Mouse (Mus musculus) embryonic facial prominence, embryonic 11.5 days (tissue): ENCODE results near the gene Csf2rb2. TPM values are rescaled to one million over a fixed set of nuclear protein-coding genes. Genes with fewer than 3 reads are reported as not detected.

ENCODE experiments used
- ATAC-seq: fragments of 200-750 bp; cut with Nextera tagmentation; replicated peaks from 2 replicates; pipeline ENCODE4 v1.8.0; 2017; ENCODE audit warnings: low read depth; ENCODE audit not compliant: insufficient number of reproducible peaks, low FRiP score, low TSS enrichment
- DNase-seq: peaks from one replicate; pipeline ENCODE4 v3.0.0-alpha.2; 2015; ENCODE audit warnings: low spot score
- H3K27ac ChIP-seq: fragments of 300-500 bp; sonication (generic); replicated peaks from 2 replicates; pipeline ENCODE4 v1.5.1; 2014; ENCODE audit warnings: mild to moderate bottlenecking, low read depth, low read length, control low read depth
- H3K27me3 ChIP-seq: fragments of 300-500 bp; sonication (generic); 2 replicates; pipeline ENCODE4 v1.6.1; 2014; ENCODE audit warnings: mild to moderate bottlenecking, low read length, moderate library complexity, mixed read lengths; ENCODE audit not compliant: control insufficient read depth, insufficient read depth
- H3K36me3 ChIP-seq: fragments of 300-500 bp; sonication (generic); replicated peaks from 2 replicates; pipeline ENCODE4 v1.6.1; 2014; ENCODE audit warnings: low read depth, mild to moderate bottlenecking, low read length, moderate library complexity, mixed read lengths; ENCODE audit not compliant: control insufficient read depth, insufficient read depth
- H3K4me1 ChIP-seq: fragments of 300-500 bp; sonication (generic); 2 replicates; pipeline ENCODE4 v1.6.1; 2014; ENCODE audit warnings: low read length, mixed read lengths; ENCODE audit not compliant: control insufficient read depth, insufficient read depth
- H3K4me2 ChIP-seq: fragments of 300-500 bp; sonication (generic); 2 replicates; pipeline ENCODE4 v1.6.1; 2014; ENCODE audit warnings: low read depth, mild to moderate bottlenecking, control low read depth, low read length, moderate library complexity
- H3K4me3 ChIP-seq: fragments of 300-500 bp; sonication (generic); 2 replicates; pipeline ENCODE4 v1.5.1; 2014; ENCODE audit warnings: low read depth, low read length, control low read depth
- H3K9ac ChIP-seq: fragments of 300-500 bp; sonication (generic); replicated peaks from 2 replicates; pipeline ENCODE4 v1.6.1; 2014; ENCODE audit warnings: mild to moderate bottlenecking, control low read depth, low read length
- H3K9me3 ChIP-seq: fragments of 300-500 bp; sonication (generic); replicated peaks from 2 replicates; pipeline ENCODE4 v1.6.1; 2016; ENCODE audit warnings: mild to moderate bottlenecking, low read length, inconsistent platforms, mixed read lengths; ENCODE audit not compliant: control insufficient read depth
- WGBS: fragments of 180-500 bp; shearing (Covaris S2); extraction: QIAGEN DNeasy Blood & Tissue Kit; methylation state at CpG from one replicate; pipeline ENCODE4 v1.1.7; 2014; 5-methylcytosine and 5-hydroxymethylcytosine counted together
- polyA plus RNA-seq: library from polyadenylated mRNA; unstranded; fragments of >200 nt; fragmentation: Nextera tagmentation; extraction: Ambion mirVana; gene quantifications from 2 replicates; pipeline ENCODE4 v1.2.1, GENCODE M21; 2014

Csf2rb2 gene
- polyA plus RNA-seq, 1 experiment from 2014 or later, result 0.38 TPM

DNA sequence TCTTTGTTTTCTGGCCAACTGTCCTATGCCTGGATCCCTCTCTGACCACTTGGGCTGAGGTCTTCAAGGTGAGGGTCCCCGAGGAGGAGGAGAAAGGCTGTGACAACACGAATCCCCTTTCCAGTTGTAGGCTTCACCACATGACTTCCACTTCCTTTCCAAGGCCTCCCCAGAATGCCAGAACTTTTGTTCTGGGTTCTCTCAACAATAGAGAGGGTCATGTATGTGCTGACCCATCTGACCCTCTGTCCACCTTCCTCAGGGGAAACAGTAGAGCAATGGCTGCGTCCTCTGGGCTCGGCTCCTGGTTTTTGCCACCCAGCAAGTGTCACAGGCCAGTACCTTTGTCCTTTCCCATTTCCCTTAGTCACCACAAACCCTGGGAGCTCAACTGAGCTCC, 5.5 kb upstream of the Csf2rb2 start:
- ATAC-seq, result no peak

DNA sequence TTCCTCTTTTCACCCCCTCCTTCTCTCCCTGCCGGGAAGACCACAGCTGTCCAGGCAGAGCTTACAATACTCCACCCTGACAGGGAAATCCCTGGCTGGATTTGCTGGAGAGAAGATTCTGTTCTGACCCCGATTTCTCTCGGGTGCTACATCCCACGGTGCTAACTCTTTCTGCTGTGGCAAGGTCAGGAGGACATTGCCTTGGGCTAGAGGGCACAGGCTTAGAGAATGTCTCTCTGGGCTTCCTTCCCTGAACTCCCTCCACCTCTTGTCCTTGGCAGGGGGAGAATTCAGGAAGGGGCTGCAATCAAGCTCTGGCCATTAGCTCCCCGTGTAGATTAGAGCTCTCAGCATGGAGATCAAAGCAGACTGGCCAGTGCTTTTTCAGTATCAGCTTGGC, 4.3 kb upstream of the Csf2rb2 start:
- Histone ChIP-seq H3K9ac (no peak overlapping the region), H3K4me3 (no peak overlapping the region), H3K4me2 (no peak overlapping the region), H3K27me3 (no peaks in the 10 kb centered on the region), H3K27ac (no peak overlapping the region), H3K36me3 (no peaks in the 10 kb centered on the region), H3K9me3 (no peaks in the 10 kb centered on the region), H3K4me1 (no peaks in the 10 kb centered on the region)
- ATAC-seq (no peak), DNase-seq (no peak)
- WGBS, result 21% methylated on average over 5 of the region's 5 CpGs

More for the DNA sequence above, 5.5 kb upstream of the Csf2rb2 start:
- Histone ChIP-seq H3K9me3 (no peaks in the 10 kb centered on the region), H3K4me1 (no peaks in the 10 kb centered on the region), H3K9ac (no peak overlapping the region), H3K36me3 (no peaks in the 10 kb centered on the region), H3K27me3 (no peaks in the 10 kb centered on the region), H3K27ac (no peak overlapping the region), H3K4me2 (no peak overlapping the region), H3K4me3 (no peak overlapping the region)
- WGBS, result 70% methylated on average over 4 of the region's 4 CpGs
- DNase-seq, result no peak

DNA sequence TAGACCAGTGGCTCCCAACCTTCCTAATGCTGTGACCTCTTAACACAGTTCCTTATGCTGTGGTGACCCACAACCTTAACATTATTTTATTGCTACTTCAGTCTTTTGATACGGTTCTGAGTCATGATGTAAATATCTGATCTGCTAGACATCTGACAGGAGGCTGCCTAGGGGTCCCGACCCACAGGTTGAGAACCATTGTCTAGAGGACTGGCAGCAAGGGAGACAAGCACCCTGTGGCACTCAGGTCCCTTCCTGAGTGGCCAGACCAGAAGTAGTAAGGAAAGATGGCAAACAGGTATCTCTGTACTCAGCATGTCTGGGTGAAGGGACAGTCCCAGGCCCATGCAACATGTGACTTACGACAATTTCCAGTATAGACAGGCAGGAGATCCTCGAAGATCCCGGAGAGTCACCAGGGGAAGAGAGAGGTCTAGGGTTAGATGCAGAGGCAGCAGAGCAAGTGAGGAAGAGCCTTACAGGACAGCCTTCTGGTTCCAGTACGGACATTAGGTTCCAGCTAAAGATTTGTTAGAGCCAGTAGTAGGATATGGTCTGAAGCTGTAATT, 1.8 kb downstream of the Csf2rb2 start:
- ATAC-seq (no peak), DNase-seq (no peak)
- no peak overlapping the region for H3K27ac ChIP-seq
- no peaks in the 10 kb centered on the region for H3K9me3 ChIP-seq
- H3K4me2 ChIP-seq, result no peak overlapping the region
- no peaks in the 10 kb centered on the region for H3K4me1 ChIP-seq
- 82% methylated on average over 6 of the region's 6 CpGs for WGBS
- no peak overlapping the region for H3K4me3 ChIP-seq
- H3K9ac ChIP-seq, result no peak overlapping the region
- H3K27me3 ChIP-seq, result no peaks in the 10 kb centered on the region
- H3K36me3 ChIP-seq, result no peaks in the 10 kb centered on the region

DNA sequence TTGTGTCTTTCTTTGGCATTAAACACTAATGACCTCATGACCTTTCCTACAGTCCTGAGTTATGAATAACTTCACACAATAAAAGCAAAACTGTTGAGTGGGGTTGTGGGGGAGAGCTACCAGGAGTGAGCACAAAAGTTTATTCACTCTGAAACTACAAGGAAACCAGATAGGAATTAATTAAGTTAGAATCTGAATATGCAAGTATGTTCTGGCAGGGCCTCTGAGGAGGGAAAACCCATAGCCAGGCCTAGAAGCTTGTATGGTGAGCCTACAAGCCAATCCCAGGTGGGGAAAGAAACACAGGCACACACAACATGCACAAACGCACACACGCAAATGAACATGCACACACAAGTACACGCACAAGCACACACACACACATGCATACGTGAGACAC, 2.8 kb downstream of the Csf2rb2 start:
- Histone ChIP-seq H3K27me3 (no peaks in the 10 kb centered on the region), H3K27ac (no peak overlapping the region), H3K9ac (no peak overlapping the region), H3K4me3 (no peak overlapping the region), H3K4me2 (no peak overlapping the region), H3K4me1 (no peaks in the 10 kb centered on the region), H3K36me3 (no peaks in the 10 kb centered on the region), H3K9me3 (no peaks in the 10 kb centered on the region)
- no peak for DNase-seq
- ATAC-seq, result no peak
- 91% methylated on average over 4 of the region's 4 CpGs for WGBS

DNA sequence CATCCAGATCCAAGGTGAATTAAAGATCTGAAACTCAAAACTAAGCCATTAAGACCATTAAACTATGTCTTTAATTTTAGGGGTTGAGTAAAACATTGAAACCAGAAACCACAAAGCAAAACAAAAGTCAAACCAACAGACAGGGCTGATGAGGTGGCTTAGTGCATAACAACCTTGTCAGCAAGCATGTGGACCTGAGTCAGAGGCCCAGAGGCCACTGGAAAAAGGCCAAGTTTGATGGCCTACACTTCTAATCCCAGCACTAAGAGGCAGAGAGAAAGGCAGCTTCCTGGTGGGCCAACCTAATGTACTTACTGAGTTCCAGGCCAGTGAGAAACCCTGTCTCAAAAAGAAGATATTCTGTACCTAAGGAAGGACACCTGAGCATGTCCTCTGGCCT, 4.7 kb downstream of the Csf2rb2 start:
- no peaks in the 10 kb centered on the region for H3K4me1 ChIP-seq
- H3K9ac ChIP-seq, result no peak overlapping the region
- ATAC-seq, result no peak
- no peaks in the 10 kb centered on the region for H3K9me3 ChIP-seq
- no peaks in the 10 kb centered on the region for H3K36me3 ChIP-seq
- no peak overlapping the region for H3K27ac ChIP-seq
- H3K4me3 ChIP-seq, result no peak overlapping the region
- H3K27me3 ChIP-seq, result no peaks in the 10 kb centered on the region
- H3K4me2 ChIP-seq, result no peak overlapping the region
- DNase-seq, result no peak

DNA sequence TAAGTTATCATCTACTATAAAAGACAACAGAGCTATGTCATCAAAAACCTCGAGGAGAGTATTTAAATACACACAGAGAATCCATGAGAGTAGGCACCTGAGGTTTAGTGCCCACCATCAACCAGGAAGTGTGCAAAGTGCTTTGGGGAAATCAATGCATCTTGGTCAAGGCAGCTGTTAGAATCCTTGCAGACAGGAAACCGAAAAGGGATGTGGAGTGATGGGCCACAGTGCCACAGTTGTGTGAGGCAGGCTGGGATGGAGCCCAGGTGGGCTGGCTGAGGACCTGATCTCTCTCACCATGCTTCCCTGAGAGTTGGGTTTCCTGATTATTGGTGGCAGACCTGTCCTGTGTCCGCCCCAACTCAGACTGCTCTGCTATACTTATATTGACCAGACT, 5.9 kb downstream of the Csf2rb2 start:
- Histone ChIP-seq H3K9ac (no peak overlapping the region), H3K4me1 (no peaks in the 10 kb centered on the region), H3K27me3 (no peaks in the 10 kb centered on the region), H3K27ac (no peak overlapping the region), H3K36me3 (no peaks in the 10 kb centered on the region), H3K9me3 (no peaks in the 10 kb centered on the region), H3K4me2 (no peak overlapping the region), H3K4me3 (no peak overlapping the region)
- no peak for DNase-seq
- 79% methylated on average over 3 of the region's 3 CpGs for WGBS
- ATAC-seq, result no peak

DNA sequence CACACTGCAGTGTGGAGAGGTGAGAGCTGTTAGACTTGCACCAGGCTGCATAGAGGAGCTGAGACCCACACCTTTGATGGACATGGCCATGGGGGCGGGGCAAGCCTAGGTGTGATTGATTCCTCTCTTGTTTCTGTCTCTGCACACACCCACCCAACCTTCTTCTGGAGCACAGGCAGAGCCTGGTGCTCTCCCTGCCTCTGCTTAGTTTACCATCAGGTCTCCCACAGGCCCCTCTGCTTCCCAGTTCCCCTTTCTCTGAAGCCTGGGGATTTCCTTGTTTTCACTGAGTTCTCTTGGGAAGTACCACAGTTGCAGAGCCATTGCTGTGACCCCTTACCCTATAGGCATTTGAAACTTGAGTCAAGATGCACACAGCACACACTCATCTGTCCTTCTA, 7.0 kb downstream of the Csf2rb2 start:
- Histone ChIP-seq H3K9me3 (no peaks in the 10 kb centered on the region), H3K27ac (no peak overlapping the region), H3K9ac (no peak overlapping the region), H3K27me3 (no peaks in the 10 kb centered on the region), H3K4me2 (no peak overlapping the region), H3K36me3 (no peaks in the 10 kb centered on the region), H3K4me1 (no peaks in the 10 kb centered on the region), H3K4me3 (no peak overlapping the region)
- ATAC-seq, result no peak
- WGBS, result 93% methylated on average over 1 of the region's 1 CpGs
- no peak for DNase-seq

DNA sequence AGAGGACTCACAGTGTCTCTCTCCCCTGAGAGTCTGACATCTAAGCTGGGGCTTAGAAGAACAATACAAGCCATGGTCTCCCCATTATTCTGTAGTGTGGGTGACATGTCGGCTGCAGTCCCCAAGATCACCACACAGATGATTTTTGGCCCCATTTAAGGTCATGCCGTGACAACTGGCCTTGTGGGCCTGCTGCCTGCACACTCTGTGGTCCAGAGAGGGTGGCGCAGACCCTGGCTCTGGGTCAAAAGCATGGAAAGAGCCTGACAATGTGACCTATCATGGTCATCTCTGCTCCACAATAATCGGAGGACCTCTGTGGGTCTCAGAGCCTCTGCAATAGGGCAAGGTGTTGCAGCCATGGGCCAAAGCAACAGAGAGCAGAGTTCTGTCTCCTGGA, 11.8 kb downstream of the Csf2rb2 start:
- H3K9me3 ChIP-seq, result no peaks in the 10 kb centered on the region
- H3K36me3 ChIP-seq, result no peaks in the 10 kb centered on the region
- H3K9ac ChIP-seq, result no peak overlapping the region
- ATAC-seq (no peak), DNase-seq (no peak)
- H3K4me2 ChIP-seq, result no peak overlapping the region
- WGBS, result 83% methylated on average over 4 of the region's 4 CpGs
- no peak overlapping the region for H3K27ac ChIP-seq
- no peaks in the 10 kb centered on the region for H3K27me3 ChIP-seq
- no peak overlapping the region for H3K4me3 ChIP-seq
- H3K4me1 ChIP-seq, result no peaks in the 10 kb centered on the region
